Mouse (Mus musculus) urinary bladder, postnatal 14 days (tissue): Measurements from ENCODE around the gene Kcnb1.

Source experiments
- DNase-seq: peaks from one replicate; pipeline ENCODE4 v3.0.0; 2021; ENCODE audit warnings: low spot score

Gene Kcnb1

GRCm38 (mm10) chr2:167078931-167079495 lies 110.9 kb downstream of the Kcnb1 start:
- no peak for DNase-seq

- DNase-seq: no peak
These were observed 111.5 kb downstream of the Kcnb1 start for GRCm38 (mm10) chr2:167078486-167078885.

DNA sequence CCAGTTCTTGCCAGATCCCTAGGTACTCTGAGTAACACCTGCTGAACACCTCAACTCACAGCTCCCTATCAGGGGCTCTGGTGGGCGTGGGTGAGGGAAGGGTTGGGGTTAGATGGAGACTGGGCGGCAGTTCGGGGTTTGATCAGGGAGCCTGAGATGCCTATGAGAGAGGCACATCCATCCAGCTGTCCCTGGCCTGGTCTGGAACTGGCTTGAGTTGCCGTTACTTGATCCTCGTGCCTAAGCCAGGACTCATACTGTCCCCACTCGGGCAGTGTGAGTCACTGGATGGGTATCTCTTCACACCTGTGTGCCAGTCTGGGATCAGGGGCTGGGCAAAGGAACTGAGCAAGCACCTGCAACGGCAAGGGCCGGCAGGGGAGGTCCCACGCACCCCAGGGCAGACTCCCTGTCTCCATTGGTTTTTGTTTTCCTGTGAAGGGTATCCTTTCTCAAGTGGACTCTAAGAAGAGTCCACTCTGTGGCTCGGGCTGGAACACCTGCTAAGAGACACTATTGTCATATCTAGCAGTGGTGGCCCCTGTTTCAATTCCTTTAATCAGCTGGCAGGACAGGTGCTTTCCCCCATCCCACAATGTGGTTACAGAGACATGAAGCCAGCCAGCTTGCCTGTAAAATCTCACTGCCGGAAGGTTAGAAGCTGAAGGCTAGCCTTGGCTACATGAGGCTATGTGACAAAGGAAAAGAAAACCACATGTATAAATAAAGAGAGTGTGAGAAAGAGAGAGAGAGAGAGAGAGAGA lies 112.6 kb downstream of the Kcnb1 start:
- no peak for DNase-seq

DNA sequence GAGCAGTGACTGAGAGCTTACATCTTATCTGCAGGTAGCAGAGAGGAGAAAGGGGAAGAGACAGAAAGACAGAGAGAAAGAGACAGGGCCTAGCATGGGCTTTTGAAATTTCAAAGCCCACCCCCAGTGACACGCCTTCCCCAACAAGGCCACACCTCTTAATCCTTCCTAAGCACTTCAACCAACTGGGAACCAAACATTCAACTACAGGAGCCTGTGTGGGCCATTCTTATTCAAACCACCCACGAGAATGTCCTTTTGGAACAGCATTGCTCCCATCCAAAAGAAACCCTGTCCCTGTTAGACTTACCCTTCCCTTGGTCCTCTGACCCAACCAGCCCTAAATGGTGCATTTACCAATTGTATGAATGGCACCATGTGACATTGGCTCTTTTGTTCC lies 113.2 kb downstream of the Kcnb1 start:
- DNase-seq: no peak

DNA sequence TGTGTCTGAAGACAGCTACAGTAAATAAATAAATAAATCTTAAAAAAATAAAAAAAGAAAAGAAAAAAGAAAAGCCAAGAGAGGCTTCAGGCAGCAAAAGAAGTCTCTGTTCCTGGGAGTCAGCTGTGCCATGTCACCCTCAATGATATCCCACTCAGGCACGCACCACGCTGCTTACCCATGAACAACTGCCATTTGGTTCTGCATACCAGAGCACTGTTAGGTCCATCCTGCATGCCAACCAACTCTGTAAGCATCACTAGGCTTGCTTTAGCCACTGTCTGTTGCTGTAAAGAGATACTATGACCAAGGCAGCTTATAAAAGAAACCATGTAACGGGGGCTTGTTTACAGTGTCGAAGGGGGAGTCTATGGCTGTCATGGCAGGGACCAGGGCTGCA lies 113.6 kb downstream of the Kcnb1 start:
- DNase-seq: no peak

DNA sequence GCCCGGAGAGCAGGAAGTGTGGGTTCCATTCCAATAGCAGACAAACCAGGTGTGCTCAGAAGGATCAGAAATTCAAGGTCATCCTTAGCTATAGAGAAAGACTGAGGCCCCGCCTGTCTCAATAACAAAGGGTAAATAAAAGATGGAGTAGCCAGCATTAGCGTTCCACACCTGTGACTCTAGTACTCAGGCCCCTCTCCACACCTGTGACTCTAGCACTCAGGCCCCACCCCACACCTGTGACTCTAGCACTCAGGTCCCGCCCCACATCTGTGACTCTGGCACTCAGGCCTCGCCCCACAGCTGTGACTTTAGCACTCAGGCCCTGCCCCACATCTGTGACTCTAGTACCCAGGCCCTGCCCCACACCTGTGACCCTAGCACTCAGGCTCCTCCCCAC lies 115.4 kb downstream of the Kcnb1 start:
- no peak for DNase-seq

DNA sequence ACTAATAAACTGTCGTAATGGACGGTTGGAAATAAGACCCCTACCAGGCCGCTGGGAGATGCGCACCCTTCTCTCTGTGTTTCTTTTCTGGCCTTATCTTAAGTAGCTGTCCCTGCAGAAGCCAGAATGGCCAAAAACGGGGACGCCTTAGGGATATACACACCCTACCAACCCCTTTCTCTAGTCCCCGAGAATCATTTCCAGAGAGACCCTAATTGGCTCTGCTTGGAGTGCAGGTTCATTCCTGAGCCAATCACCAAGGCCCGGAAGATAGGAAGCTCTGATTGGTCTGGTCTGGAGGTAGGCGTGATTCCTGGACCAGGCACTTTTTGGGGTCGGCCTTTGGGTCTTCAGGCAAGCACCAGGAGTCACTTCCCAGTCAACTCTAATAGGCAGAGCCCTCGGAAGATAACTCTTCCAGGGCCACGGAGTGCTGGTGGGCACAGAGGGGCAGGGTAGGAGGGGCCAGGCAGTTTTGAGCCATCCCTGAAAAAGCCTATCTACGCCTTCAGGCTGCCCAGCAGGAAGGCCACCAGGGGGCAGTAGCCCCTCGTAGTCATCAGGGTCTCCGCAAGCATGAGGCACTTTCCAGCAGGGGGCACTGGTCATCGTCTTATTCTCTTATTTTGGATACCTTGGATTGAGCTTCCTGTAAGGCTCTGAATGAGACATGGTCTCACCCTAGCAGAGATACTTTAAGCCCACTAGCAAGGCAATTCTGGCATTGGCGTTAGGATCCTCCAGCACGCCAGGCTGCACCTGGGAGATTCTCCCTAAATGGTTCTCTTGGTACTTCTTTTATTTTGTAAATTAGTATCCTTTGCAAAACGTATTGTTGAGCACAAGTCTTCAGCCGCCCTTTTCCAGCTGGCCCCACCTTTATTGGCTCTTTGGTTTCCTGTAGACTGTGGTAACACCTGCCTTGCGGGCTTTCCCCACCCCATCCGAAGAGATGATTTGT lies 118.0 kb downstream of the Kcnb1 start:
- DNase-seq: peak; percentile 97

DNA sequence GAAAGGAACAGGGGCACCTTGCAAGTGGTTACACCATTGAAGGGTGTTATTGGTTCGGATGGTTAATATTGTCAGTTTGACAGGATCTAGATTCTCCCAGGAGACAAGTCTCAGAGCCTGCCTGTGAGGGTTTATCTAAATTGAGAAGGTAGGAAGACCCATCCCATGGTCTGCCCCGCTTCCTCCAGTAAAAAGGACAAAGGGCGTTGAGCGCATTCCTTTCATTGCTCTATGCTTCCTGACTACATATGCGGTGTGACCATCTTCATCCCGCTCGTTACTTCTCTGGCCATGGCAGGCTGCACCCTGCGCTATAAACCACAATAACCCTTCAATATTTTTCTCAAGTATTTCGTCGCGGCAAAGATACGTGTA lies 118.7 kb downstream of the Kcnb1 start:
- DNase-seq: no peak

DNA sequence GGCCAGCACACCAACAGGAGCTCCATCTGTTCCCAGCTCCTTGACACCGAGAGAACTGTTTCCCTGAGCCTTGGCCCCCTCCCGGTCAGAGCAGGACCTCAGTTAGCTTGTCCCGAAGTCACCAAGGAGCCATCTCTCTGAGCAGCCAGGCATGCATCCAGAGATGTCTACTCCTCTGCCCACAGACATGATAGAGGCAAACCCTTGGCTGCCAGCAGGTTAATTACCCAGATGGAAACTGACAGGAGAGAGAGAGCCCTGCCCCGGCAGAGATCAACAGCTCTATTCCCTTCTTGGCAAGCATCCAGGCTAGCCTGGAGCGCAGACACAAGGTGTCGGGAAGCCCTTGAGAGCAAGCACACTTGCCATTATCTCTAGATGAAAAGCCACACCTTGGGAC lies 119.6 kb downstream of the Kcnb1 start:
- no peak for DNase-seq

DNA sequence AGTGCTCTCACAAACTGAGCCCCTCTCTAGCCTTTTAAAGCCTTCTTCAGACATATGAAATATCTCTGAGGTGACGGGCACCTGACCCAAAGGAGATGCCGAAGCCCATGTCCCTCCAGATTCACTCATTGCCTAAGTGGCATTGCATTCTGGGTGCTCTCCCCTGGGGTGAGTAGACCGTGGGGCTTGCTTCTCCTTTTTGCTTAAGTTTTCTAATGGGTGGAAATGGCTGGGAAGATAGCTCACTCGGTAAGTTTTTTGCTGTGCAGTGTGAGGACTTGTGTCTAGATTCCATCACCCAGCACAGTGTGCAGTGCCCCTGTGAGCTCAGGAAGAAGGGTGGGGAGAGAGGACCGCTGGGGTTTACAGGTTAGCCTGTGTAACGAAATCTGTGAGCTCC lies 122.4 kb downstream of the Kcnb1 start:
- DNase-seq: no peak

- DNase-seq: no peak
These were observed 123.1 kb downstream of the Kcnb1 start for GRCm38 (mm10) chr2:167066528-167067516.

DNA sequence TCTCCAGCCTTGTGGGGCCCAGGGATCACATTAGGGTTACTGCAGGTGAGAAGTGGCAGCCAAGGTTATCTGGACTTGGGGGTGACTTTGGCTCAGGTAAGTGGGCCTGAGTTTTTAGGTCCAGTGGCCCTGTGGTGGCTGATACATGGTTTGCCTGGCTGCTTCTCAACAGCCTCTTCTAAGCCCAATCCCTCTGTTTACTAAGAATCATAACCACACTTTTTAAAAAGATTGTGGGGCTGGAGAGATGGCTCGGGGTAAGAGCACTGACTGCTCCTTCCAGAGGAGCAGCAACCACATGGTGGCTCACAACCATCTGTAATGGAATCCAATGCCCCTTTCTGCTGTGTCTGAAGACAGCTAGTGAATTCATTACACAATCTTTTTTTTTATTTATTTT lies 123.9 kb downstream of the Kcnb1 start:
- DNase-seq: no peak

DNA sequence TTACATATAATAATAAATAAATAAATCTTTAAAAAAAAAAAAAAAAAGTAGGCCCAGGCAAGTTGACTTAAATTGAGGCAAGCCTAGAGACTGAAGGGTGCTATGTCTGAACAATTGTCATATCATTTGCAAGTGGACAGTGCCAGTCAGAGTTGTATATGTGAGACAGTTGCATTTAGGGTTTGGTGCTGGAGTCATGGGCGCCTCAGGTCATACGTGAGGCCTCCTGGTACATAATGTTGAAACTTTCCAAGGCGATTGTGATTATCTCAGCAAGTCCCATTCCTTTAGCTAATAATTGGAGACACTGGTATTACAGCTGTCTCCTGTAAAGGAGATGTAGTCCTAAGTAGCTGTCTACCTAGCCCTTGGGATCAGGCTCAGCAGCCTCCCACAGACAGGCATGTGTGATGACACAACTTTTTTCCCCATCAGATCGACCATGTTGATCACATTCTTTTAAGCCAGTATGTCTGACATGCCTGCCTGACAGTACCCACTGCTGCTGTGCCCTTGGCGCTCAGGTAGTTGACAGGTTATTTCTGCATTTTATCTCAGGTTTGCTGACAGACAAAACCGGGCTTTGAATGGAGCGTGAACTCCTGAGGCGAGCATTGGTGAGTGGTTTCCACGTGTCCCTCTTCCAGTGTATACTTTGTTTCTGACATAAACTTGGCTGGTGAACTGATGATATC lies 125.2 kb downstream of the Kcnb1 start:
- DNase-seq: no peak

DNA sequence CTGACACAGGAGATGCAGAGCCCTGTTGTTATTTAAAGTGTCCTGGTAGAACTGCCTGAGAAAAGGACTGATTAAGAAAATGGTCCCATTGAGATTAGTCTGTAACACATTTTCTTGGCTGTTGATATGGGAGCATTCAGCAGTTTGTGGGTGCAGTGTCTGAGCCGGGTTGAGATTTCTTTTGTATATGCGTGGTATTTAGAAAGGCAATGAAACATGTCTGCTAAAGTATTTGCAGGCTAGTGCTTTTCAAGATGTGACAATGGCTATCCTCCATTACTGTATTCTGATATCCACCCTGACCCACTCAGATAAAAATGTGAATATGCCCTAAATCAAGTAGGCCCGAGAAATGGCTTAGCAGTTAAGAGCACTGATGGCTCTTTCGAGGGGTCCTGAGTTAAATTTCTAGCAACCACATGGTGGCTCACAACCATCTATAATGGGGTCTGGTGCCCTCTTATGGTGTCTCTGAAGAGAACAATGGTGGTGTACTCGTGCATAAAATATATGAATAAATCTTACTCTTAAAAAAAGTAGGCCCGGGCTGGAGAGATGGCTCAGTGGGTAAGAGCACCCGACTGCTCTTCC lies 126.0 kb downstream of the Kcnb1 start:
- DNase-seq: no peak

DNA sequence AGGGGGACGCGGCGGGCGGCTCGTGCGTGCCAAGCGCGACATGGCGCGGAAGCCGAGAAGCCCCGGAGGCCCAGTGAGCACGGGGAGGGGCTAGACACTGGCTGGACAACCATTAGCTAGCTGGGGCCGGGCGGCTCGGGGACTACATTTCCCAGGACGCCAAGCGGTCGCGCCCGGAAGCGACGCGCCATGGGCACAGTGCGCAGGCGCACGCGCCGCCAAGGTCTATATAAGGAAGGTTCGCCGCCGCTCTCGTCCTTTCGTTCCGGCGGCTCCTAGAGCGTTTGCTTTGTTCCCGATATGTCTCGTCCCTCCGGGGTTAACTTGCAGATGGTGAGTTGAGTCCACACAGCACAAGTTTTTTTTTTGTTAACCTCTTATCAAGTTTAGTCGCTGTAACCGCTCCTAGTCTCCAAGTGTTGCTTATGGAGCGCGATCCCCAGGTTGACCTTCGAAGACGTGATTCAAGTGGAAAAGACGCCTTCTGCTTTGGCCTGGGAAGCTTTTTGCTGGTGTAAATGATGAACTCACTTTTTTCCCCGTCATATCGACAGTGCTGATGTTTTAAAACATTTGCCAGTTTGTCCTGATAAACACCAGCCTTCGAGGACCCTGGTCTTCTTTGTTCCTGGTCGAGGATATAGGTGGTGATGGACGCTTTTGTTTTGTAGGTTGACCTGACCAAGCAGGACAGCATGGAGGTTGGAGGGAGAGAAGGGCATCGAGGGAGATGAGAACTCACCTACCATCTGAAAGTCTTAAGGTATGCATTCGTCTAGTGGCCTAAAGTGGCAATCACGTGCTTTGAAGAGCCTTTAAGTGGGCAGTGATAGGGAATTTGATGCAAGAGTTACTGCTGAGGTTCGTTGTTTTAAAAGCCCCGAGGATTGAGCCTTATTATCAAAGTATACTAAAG lies 126.7 kb downstream of the Kcnb1 start, which contains the start of gene Znfx1:
Znfx1 (minus strand) TSS at position 51 of the 916 bp plus-strand sequence.
- DNase-seq: peak; percentile 97

DNA sequence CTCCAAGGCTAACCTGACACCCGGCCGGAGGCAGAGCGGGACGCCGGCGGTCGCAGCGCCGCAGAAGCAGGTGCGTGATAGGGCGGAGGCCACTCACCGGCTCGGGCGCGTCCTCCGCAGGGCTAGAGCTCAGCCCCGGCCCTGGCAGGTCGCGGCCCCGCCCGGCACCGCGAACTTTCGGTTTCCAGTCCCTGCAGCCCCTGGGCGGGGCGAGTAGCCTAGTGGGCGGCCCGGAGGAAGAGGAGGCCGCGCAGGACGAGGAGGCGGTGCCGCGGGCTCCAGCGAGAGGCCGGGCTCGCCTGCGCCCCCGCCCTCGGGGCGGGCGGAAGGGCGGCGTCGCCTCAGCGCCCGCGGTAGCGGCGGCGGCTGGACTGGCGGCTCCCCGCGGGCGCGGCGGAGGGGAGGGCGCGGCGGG lies 127.5 kb downstream of the Kcnb1 start:
- DNase-seq: peak; percentile 95

DNA sequence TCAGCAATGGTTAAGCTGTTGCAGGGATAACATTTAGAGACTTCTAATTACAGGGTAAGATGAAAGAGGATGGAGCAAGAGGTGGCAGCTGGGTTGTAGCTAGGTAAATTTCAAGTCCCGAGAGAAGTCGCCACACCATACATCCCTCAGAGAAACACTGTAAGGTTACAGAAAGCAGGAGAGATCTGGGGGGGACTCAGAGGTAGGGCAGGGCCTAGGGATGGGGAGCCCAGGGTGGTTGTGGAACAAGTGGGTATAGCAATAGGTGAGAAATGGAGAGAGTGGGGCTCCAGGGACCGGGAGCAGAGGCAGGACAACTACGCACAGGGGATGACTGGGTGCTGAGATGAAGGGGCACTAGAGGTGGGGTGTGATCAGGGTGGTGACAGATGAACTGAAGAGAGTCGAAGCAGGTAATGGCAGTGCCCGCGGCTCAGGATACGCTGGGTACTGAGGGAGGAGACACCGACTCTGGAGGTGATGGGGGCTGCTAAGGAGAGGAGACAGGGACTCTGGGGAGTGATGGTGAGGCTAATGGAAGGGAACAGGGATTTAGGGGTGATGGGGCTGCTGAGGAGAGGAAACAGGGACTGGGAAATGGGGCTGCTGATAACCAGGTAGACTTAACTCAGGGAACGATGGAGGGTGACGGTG lies 128.4 kb downstream of the Kcnb1 start:
- no peak for DNase-seq

GRCm38 (mm10) chr2:167060761-167061160 lies 129.2 kb downstream of the Kcnb1 start:
- DNase-seq: no peak

- DNase-seq: no peak
These were observed 129.6 kb downstream of the Kcnb1 start for GRCm38 (mm10) chr2:167060360-167060759.
